Mouse (Mus musculus): Measurements from ENCODE around the gene Snapc2. TPM values are rescaled to one million over a fixed set of nuclear protein-coding genes. Genes with fewer than 3 reads are reported as not detected.

Gene Snapc2
- total RNA-seq (2021), result 1 to 10 TPM; 8.4 to 9.5 TPM
- long read RNA-seq, experiment 1, partial matches to known transcripts, result 1 of 4 reads
- long read RNA-seq, experiment 1, other reads (novel, unspliced or antisense), result 1 of 4 reads
- long read RNA-seq, experiment 2, transcript Snapc2-201 (5 exons, 1,536 nt), result major isoform, 5 of 5 reads
- long read RNA-seq, experiment 2, partial matches to known transcripts, result 0 of 5 reads
- long read RNA-seq, experiment 2, other reads (novel, unspliced or antisense), result 0 of 5 reads

GRCm38 (mm10) chr8:4252934-4253841 lies at the start of gene Snapc2:
Gene Snapc2 (plus strand): TSS chr8:4253080.
- DNase-seq, result peak; percentile 93

DNA sequence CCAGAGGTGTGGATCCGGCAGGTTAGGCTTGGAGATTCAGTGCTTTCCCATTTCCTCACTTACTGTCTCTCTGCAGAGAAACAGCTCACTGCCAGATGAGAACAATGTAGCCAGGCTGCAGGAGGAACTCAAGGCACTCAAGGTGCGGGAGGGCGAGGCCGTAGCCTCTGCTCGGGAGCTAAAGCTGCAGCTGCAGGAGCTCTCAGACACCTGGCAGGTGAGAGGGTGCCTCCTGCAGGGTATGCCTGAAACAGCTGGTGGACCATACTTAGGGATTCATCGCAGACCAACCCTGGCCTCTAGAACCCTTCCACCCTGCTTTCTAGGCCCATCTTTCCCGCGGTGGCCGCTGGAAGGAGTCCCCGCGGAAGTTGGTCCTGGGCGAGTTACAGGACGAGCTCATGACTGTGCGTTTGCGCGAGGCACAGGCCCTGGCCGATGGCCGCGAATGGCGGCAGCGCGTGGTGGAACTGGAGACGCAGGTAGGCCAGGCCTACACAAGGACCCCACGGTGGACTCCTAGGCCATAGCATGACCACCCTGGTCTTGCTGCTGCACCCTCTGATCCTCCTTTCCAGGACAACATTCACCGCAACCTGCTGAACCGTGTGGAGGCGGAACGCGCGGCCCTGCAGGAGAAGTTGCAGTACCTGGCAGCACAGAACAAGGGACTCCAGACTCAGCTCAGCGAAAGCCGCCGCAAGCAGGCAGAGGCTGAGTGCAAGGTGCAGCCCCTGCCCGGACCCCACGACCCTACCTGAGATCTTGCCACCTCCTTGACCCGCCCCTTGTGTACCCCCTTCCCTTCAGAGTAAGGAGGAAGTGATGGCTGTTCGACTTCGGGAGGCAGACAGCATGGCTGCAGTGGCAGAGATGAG lies 47.4 kb upstream of the Snapc2 start:
- no peak for DNase-seq

- no peak for DNase-seq
Measured at GRCm38 (mm10) chr8:4206182-4207015, 46.5 kb upstream of the Snapc2 start.

DNA sequence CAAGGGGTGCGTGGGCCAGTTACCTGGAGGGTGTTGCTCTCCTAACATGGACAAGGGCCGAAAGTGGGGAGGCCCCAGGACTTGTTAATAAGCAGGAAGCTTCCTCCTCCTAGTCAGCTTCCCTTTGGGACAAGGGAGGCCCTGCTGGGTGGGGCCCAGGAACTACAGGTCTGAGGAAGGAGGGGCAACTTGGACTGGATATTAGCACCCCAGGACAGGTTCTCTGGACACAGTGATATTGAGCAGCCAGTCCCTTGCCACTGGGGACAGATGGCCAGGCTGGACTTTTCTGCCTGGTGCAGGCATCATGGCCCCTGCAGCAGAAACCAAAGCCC lies 45.9 kb upstream of the Snapc2 start:
- no peak for DNase-seq

- no peak for DNase-seq
Measured at GRCm38 (mm10) chr8:4211097-4211496, 41.8 kb upstream of the Snapc2 start.

DNA sequence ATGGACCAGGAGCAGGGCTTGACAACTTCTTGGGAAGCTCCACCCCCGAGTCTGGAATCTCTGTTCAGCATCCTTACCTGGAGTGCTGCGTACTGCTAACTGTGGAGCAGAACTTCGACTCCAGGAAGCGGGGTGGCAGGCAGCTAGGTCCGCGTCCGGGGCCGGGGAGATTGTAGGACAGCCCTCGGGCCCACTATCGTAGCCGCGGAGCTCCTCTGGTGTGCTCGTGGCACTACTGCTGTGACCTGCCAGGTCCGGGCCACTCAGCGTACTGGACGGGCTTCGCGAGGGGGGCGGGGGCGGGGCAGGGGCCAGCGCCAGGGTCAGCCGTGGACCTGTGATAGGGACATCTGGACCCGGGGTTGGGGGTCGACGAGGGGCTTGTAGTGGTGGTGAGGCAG lies 40.1 kb upstream of the Snapc2 start:
- DNase-seq, result no peak

GRCm38 (mm10) chr8:4213210-4214005 lies 39.5 kb upstream of the Snapc2 start:
- peak; percentile 34 for DNase-seq

DNA sequence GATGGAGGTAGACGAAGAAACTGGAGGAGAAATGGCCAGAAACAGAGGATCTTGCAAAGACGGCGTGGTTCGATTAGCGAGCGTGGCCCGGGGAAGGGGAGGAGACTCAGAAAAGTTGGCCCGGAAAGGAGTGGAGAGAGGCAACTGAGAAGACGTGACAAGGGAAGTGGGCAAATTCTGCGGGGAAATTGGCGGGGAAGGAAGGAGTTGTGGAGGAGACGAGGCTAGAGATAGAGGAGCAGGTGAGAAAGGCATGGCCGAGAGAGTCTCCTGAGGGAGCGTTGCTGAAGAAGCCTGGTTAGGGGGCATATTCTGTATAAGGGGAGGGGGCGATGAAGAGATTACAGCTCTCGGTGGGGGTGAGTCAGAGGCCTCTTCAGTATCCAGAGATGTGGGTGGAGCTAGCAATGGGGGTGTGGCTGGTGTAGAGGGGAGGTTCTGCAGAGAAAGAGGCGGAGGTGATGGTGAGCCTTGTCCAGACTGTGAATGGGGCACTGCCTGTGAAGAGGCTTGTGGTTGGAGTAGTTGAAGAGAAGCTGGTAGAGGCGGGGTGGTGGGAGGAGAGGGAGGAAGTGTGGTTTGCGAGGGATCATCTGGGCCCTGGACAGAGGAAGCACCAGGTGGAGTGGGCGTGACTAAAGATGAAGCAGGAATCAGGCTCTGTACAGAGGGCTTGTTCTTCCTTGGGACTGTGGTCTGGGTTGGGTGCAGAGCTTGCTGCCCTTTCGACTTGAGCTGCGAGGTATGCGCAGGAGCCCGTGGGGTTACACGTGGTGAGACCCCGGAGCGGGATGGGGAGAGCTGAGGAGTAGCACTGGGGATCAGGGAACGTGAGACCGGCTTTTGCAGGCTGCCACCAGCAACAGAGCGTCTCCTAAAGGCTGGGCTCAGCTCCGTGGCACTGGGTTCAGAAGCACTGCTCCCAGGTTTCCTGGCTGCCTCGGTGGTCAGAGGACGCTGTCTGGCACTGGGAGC lies 38.6 kb upstream of the Snapc2 start:
- no peak for DNase-seq

DNA sequence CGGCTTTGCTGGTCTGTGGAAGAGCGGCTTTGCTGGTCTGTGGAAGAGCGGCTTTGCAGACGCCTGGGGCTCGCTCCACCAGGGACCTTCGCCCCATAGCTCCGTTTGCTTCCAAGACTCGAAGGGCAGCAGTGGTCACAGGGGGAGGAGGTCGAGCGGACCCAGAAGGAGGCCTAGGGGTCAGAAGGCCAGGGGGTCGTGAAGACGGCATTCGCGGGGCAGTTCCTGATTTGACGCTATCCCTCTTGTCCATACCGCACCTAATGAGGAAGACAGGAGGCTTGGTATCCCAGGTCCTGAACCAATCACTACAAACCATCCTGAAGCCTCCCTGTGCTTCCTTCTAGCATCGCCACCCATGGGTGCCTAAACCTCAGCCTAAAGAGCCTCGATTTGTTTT lies 36.6 kb upstream of the Snapc2 start:
- no peak for DNase-seq

- no peak for DNase-seq
Measured at GRCm38 (mm10) chr8:4216791-4217621, 35.9 kb upstream of the Snapc2 start, which contains the start of gene Prr36. Gene Prr36 (minus strand): TSS chr8:4217459.

DNA sequence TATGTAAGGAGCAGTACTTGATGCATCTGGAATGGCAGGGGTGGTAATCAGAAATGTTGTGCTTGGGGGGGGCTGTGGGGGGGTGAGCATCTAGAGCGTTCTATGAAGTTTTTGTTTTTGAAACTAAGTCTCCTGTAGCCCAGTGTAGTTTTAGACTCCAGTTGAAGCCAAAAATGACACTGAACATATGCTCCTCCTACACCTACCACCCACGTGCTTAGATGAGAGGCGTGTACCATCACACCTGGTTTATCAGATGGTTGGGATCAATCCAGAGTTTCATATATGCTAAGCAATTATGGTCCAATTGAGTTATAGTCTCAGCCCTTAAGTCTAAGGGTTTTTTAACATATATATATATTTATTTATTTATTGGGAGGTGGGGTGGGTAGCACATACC lies 33.3 kb upstream of the Snapc2 start:
- no peak for DNase-seq

- DNase-seq, result no peak
Measured at GRCm38 (mm10) chr8:4222059-4222458, 30.8 kb upstream of the Snapc2 start.

- no peak for DNase-seq
Measured at GRCm38 (mm10) chr8:4226323-4226722, 26.6 kb upstream of the Snapc2 start.

DNA sequence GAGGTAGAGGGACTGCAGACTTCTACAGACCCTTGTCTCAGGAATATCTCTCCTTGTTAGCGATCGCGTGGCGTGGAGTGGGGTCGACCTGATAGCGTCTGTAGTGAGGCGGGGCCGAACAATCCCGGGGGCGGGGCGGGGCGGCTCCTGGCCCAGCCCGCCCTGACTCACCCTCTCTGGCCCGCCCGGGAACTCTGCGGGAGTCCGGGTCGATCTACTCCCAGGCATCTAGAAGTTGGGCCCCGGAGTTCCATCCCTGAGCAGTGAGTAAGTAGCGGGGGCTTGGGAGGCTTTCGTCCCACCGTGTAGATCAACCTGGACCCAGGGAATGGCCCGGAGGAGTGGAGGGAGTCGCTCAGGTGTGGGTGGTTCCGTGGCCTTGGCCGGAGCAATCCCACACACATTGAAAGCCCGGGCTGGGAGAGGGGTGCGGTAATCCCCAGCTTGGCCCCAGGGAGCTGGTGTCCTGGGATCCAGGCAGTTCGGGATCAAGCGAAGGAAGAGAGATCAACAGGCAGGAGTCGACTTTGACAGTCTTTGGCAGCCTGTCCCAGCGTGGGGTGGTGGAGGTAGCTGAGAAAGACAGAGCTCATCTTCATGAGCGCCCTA lies 26.0 kb upstream of the Snapc2 start, which contains the start of gene Lrrc8e:
Gene Lrrc8e, plus strand, starts transcription at position 89 of the 609 bp plus-strand sequence.
- no peak for DNase-seq

- no peak for DNase-seq
Measured at GRCm38 (mm10) chr8:4227919-4228318, 25.0 kb upstream of the Snapc2 start.

- no peak for DNase-seq
Measured at GRCm38 (mm10) chr8:4229784-4230183, 23.1 kb upstream of the Snapc2 start.

GRCm38 (mm10) chr8:4230612-4231351 lies 22.1 kb upstream of the Snapc2 start:
- no peak for DNase-seq

All from gastrocnemius, postnatal 25 days (tissue).